Mouse (Mus musculus) layer of hippocampus, postnatal 25 days (tissue): ENCODE measurements around the gene Cd59b. TPM values are rescaled to one million over a fixed set of nuclear protein-coding genes. Genes with fewer than 3 reads are reported as not detected.
"Not testable (repeated sequence)": the region's sequence is repeated elsewhere in the genome, so short reads cannot be mapped to it uniquely, and the experiment has no call there.

Source experiments
- DNase-seq, 2 experiments: peaks; one replicate each; pipeline ENCODE4 v3.0.0; 2022; ENCODE audit warnings: mixed read lengths in 2 of 2, low spot score in 1 of 2; ENCODE audit errors: extremely low spot score in 1 of 2
- total RNA-seq, 2 experiments: library from RNA; stranded (reverse); gene quantifications; 2 replicates each; pipeline ENCODE4 v1.2.3; 2021

The Cd59b gene
- total RNA-seq, 2 experiments from 2014 or later: 0.75 to 0.98 TPM

GRCm38 (mm10) chr2:104062665-104063064 is 7.0 kb upstream of the Cd59b start:
- DNase-seq: no peak

- DNase-seq: no peak
These were observed 5.5 kb upstream of the Cd59b start for GRCm38 (mm10) chr2:104064152-104064551.

- not testable (repeated sequence) for DNase-seq
These were observed 4.1 kb upstream of the Cd59b start, which contains the start of gene Gm10912 for GRCm38 (mm10) chr2:104065526-104065925. Gm10912 (plus strand) TSS chr2:104065826.

- not testable (repeated sequence) for DNase-seq
These were observed 1.2 kb upstream of the Cd59b start, which contains the start of gene Gm10799 for GRCm38 (mm10) chr2:104068450-104068849. Gm10799 (minus strand) TSS chr2:104068550.

GRCm38 (mm10) chr2:104078285-104078684 is 8.6 kb downstream of the Cd59b start:
- not testable (repeated sequence) for DNase-seq

- not testable (repeated sequence) for DNase-seq
These were observed 11.9 kb downstream of the Cd59b start for GRCm38 (mm10) chr2:104081436-104082050.

GRCm38 (mm10) chr2:104082474-104082873 is 12.8 kb downstream of the Cd59b start:
- DNase-seq: no peak

GRCm38 (mm10) chr2:104084027-104084426 is 14.4 kb downstream of the Cd59b start:
- DNase-seq: not testable (repeated sequence)

GRCm38 (mm10) chr2:104087562-104087961 is 17.9 kb downstream of the Cd59b start:
- DNase-seq: not testable (repeated sequence)

- DNase-seq: no peak
These were observed 23.7 kb downstream of the Cd59b start for GRCm38 (mm10) chr2:104093305-104093704.

- peak; percentile 16 to 32 for DNase-seq
These were observed 26.1 kb downstream of the Cd59b start, which contains the start of gene Cd59a for GRCm38 (mm10) chr2:104095741-104096213. Cd59a (plus strand) TSS chr2:104095801.

- DNase-seq: no peak
These were observed 26.6 kb downstream of the Cd59b start for GRCm38 (mm10) chr2:104096256-104096655.

GRCm38 (mm10) chr2:104096796-104097195 is 27.1 kb downstream of the Cd59b start:
- not testable (repeated sequence) for DNase-seq

GRCm38 (mm10) chr2:104097396-104097795 is 27.7 kb downstream of the Cd59b start:
- DNase-seq: not testable (repeated sequence)

GRCm38 (mm10) chr2:104098529-104099230 is 29.0 kb downstream of the Cd59b start:
- DNase-seq: no peak

GRCm38 (mm10) chr2:104099231-104099585 is 29.6 kb downstream of the Cd59b start:
- DNase-seq: no peak

GRCm38 (mm10) chr2:104099946-104100345 is 30.3 kb downstream of the Cd59b start:
- no peak for DNase-seq

- no peak for DNase-seq
These were observed 35.2 kb downstream of the Cd59b start for GRCm38 (mm10) chr2:104104800-104105199.

GRCm38 (mm10) chr2:104109021-104109420 is 39.4 kb downstream of the Cd59b start:
- not testable (repeated sequence) for DNase-seq

GRCm38 (mm10) chr2:104109528-104109927 is 39.9 kb downstream of the Cd59b start:
- no peak for DNase-seq

GRCm38 (mm10) chr2:104110031-104110430 is 40.4 kb downstream of the Cd59b start:
- no peak for DNase-seq
